Mouse (Mus musculus) megakaryocyte, embryonic 14.5 days (primary cell): ENCODE measurements around the gene Abcb1b.

Source experiments
- FLI1 ChIP-seq: IDR thresholded peaks from 2 replicates; pipeline ENCODE4 v1.6.1; 2012; ENCODE audit warnings: low read length, inconsistent platforms, mixed read lengths
- GATA1 ChIP-seq: IDR thresholded peaks from 3 replicates; pipeline ENCODE4 v1.6.1; 2012; ENCODE audit warnings: mixed read lengths, low read length, inconsistent platforms, borderline replicate concordance

DNA sequence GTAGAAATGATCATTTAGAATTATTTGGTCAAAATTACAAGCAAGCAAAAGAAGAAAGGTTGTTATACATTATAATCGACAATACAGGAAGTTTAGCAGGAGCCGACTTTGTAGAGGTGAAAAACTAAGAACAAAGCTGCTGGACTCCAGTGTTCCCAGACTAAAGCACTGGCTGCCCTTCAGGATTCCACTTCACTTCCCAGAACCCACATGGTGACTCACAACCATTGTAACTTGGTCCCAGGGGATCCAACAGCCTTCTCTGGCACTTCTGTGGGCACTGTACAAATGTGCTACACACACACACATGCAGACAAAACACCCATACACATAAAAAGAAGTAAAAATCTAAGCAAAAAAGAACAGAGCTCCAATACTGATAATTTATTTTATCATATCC, 19.2 kb upstream of the Abcb1b start:
- TF ChIP-seq FLI1, result no peak
- no peak for TF ChIP-seq GATA1
